Mouse (Mus musculus) lung, embryonic 16.5 days (tissue): ENCODE data around the gene Tk1. TPM values are rescaled to one million over a fixed set of nuclear protein-coding genes. Genes with fewer than 3 reads are reported as not detected.

Source experiments
- ATAC-seq: fragments of 200-750 bp; cut with Nextera tagmentation; 2 replicates; pipeline ENCODE4 v1.8.0; 2017; ENCODE audit warnings: low read depth, mild to moderate bottlenecking, moderate library complexity
- H3K27ac ChIP-seq: fragments of 300-500 bp; sonication (generic); 2 replicates; pipeline ENCODE4 v1.5.1; 2014; ENCODE audit warnings: mild to moderate bottlenecking, control low read depth, low read length
- H3K27me3 ChIP-seq: fragments of 300-500 bp; sonication (generic); 2 replicates; pipeline ENCODE4 v1.6.1; 2014; ENCODE audit warnings: low read depth, low read length, mixed read lengths; ENCODE audit not compliant: control insufficient read depth, insufficient read depth
- H3K36me3 ChIP-seq: fragments of 300-500 bp; sonication (generic); 2 replicates; pipeline ENCODE4 v1.6.1; 2014; ENCODE audit warnings: low read length; ENCODE audit not compliant: control insufficient read depth, insufficient read depth
- H3K4me1 ChIP-seq: fragments of 300-500 bp; sonication (generic); replicated peaks from 2 replicates; pipeline ENCODE4 v1.6.1; 2014; ENCODE audit warnings: low read length, mixed read lengths; ENCODE audit not compliant: control insufficient read depth, insufficient read depth
- H3K4me2 ChIP-seq: fragments of 300-500 bp; sonication (generic); 2 replicates; pipeline ENCODE4 v1.6.1; 2014; ENCODE audit warnings: low read depth, low read length, control low read depth
- H3K4me3 ChIP-seq: fragments of 300-500 bp; sonication (generic); 2 replicates; pipeline ENCODE4 v1.5.1; 2014; ENCODE audit warnings: mild to moderate bottlenecking, low read length, control low read depth
- H3K9ac ChIP-seq: fragments of 300-500 bp; sonication (generic); 2 replicates; pipeline ENCODE4 v1.6.1; 2014; ENCODE audit warnings: low read length, control low read depth
- H3K9me3 ChIP-seq: fragments of 300-500 bp; sonication (generic); 2 replicates; pipeline ENCODE4 v1.6.1; 2016; ENCODE audit warnings: low read length; ENCODE audit not compliant: control insufficient read depth
- WGBS: fragments of 180-500 bp; shearing (Covaris S2); extraction: QIAGEN DNeasy Blood & Tissue Kit; methylation state at CpG from one replicate; pipeline ENCODE4 v1.1.7; 2014; 5-methylcytosine and 5-hydroxymethylcytosine counted together
- polyA plus RNA-seq: library from polyadenylated mRNA; unstranded; fragments of >200 nt; fragmentation: Nextera tagmentation; extraction: Ambion mirVana; gene quantifications from 2 replicates; pipeline ENCODE4 v1.2.1, GENCODE M21; 2015

Tk1 gene
- polyA plus RNA-seq, 1 experiment from 2014 or later: 131 TPM

- no peaks in the 10 kb centered on the region for H3K9me3 ChIP-seq
- 91% methylated on average over 14 of the region's 14 CpGs for WGBS
- H3K4me2 ChIP-seq: no peak overlapping the region
- no peak overlapping the region for H3K4me3 ChIP-seq
- H3K36me3 ChIP-seq: no peaks in the 10 kb centered on the region
- H3K27ac ChIP-seq: no peak overlapping the region
- no peak for ATAC-seq
- H3K4me1 ChIP-seq: peaks cover 25% of the 10 kb centered on the region
- H3K9ac ChIP-seq: no peak overlapping the region
- no peaks in the 10 kb centered on the region for H3K27me3 ChIP-seq
Measured at GRCm38 (mm10) chr11:117776085-117776792, 49.7 kb downstream of the Tk1 start.

DNA sequence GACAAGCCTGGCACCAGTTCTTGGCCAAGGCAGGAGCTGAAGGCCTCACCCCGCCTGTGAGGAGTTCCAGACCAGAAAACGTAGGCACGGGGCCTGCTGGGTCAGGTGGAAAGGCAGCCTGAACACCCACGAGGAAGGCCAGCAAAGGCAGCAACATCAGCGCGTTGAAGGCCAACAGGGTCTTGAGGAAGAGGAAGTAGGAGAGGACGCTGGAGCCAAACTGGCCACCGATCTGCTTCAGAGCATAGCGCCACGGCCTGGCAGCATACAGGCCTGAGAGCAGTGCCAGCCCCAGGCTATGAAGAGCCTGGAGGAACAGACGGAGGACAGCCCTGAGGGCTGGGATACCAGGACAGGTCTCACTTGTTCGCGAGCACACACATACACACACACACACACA lies 50.4 kb downstream of the Tk1 start:
- Histone ChIP-seq H3K27ac (no peak overlapping the region), H3K4me2 (no peak overlapping the region), H3K9ac (no peak overlapping the region), H3K4me3 (no peak overlapping the region), H3K4me1 (peaks cover 18% of the 10 kb centered on the region), H3K36me3 (no peaks in the 10 kb centered on the region), H3K9me3 (no peaks in the 10 kb centered on the region), H3K27me3 (no peaks in the 10 kb centered on the region)
- 86% methylated on average over 13 of the region's 13 CpGs for WGBS
- no peak for ATAC-seq

DNA sequence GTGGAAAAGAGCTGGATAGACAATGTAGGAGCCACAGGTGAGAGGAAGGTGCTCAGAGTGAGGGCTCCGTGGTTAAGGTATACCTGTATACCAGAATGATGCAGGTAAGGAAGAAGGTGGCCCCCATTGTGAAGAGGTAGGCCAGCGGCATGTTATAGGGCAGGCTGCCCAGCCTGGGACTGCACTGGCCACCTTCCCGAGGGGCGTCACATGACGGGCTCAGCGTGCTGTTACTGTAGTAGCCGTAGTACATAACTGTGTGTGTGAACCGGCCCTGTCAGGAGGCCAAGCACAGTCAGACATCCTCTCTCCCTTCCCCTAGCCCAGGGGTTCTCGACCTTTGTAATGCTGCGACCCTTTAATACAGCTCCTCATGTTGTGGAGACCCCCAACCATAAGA lies 51.0 kb downstream of the Tk1 start:
- Histone ChIP-seq H3K9ac (no peak overlapping the region), H3K27me3 (no peaks in the 10 kb centered on the region), H3K4me3 (no peak overlapping the region), H3K4me1 (peaks cover 12% of the 10 kb centered on the region), H3K9me3 (no peaks in the 10 kb centered on the region), H3K27ac (no peak overlapping the region), H3K36me3 (no peaks in the 10 kb centered on the region), H3K4me2 (no peak overlapping the region)
- ATAC-seq: no peak
- WGBS: 86% methylated on average over 10 of the region's 10 CpGs

DNA sequence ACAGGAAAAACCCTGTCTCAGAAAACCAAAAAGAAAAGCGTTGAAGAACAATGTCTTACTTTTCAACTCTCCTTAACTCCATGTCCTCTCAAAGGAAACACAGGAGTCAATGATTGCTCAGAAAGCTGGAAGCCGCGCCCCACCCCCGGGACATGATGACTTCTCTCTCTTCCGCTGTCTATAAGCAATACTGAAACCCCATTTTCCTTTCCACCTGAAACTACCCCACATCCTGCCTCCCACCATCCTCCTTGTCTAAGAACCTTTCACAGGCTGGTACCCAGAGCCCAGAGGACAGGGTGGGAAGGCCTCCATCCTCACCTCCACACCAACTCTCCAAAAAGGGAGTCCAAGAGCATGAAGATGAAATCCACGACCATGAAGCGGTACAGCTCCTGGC lies 53.5 kb downstream of the Tk1 start:
- WGBS: 90% methylated on average over 7 of the region's 7 CpGs
- no peaks in the 10 kb centered on the region; the same call in 1 of the 2 replicates for H3K4me1 ChIP-seq
- H3K36me3 ChIP-seq: no peaks in the 10 kb centered on the region
- H3K27ac ChIP-seq: no peak overlapping the region
- H3K9me3 ChIP-seq: no peaks in the 10 kb centered on the region
- no peaks in the 10 kb centered on the region for H3K27me3 ChIP-seq
- no peak overlapping the region for H3K4me3 ChIP-seq
- no peak overlapping the region for H3K4me2 ChIP-seq
- ATAC-seq: no peak
- H3K9ac ChIP-seq: no peak overlapping the region

DNA sequence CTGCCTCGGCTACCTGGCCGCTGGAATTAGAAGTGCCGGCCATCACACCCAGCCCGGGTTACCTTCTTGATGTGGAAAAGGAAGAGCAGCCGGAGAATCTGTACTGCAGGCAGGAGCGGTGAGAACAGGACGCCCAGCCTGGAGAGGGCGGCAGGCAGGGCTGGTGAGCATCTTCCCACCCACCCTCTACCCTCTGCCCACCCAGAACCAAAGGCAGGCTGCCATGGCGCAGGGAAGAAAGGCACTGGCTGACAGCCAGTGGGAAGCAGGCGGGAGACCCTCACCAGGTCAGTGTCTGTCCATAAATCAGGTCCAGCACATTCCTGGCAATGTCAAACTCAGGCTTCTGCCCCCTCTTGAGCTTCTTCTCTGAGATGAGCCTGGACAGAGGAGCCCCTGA lies 55.5 kb downstream of the Tk1 start:
- H3K27ac ChIP-seq: no peak overlapping the region
- no peak for ATAC-seq
- no peak overlapping the region for H3K4me3 ChIP-seq
- H3K4me1 ChIP-seq: no peaks in the 10 kb centered on the region; the same call in 1 of the 2 replicates
- H3K36me3 ChIP-seq: no peaks in the 10 kb centered on the region
- 75% methylated on average over 10 of the region's 10 CpGs for WGBS
- no peaks in the 10 kb centered on the region for H3K9me3 ChIP-seq
- H3K27me3 ChIP-seq: no peaks in the 10 kb centered on the region
- no peak overlapping the region for H3K9ac ChIP-seq
- H3K4me2 ChIP-seq: no peak overlapping the region

DNA sequence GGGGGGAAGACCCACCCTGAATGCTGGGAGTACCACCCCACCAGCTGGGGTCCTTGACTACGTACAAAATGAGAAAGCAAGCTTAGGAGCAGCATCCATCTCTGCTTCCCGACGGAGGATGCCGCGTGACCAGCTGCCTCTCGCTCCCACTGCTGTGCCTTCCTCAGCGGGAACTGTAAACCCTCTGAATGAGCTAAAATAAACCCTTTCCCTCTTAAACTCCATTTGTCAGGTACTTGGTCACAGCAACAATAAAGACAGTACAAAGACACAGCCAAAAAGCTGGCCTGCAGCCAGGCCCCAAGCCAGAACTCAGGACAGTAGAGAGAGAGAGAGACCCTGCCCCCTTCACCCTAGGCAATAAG lies 56.2 kb downstream of the Tk1 start:
- H3K4me3 ChIP-seq: no peak overlapping the region
- no peaks in the 10 kb centered on the region for H3K27me3 ChIP-seq
- ATAC-seq: no peak
- no peaks in the 10 kb centered on the region; the same call in 1 of the 2 replicates for H3K4me1 ChIP-seq
- no peaks in the 10 kb centered on the region; the same call in 1 of the 2 replicates for H3K36me3 ChIP-seq
- H3K4me2 ChIP-seq: no peak overlapping the region
- H3K27ac ChIP-seq: no peak overlapping the region
- 69% methylated on average over 7 of the region's 7 CpGs for WGBS
- H3K9me3 ChIP-seq: no peaks in the 10 kb centered on the region
- H3K9ac ChIP-seq: no peak overlapping the region

DNA sequence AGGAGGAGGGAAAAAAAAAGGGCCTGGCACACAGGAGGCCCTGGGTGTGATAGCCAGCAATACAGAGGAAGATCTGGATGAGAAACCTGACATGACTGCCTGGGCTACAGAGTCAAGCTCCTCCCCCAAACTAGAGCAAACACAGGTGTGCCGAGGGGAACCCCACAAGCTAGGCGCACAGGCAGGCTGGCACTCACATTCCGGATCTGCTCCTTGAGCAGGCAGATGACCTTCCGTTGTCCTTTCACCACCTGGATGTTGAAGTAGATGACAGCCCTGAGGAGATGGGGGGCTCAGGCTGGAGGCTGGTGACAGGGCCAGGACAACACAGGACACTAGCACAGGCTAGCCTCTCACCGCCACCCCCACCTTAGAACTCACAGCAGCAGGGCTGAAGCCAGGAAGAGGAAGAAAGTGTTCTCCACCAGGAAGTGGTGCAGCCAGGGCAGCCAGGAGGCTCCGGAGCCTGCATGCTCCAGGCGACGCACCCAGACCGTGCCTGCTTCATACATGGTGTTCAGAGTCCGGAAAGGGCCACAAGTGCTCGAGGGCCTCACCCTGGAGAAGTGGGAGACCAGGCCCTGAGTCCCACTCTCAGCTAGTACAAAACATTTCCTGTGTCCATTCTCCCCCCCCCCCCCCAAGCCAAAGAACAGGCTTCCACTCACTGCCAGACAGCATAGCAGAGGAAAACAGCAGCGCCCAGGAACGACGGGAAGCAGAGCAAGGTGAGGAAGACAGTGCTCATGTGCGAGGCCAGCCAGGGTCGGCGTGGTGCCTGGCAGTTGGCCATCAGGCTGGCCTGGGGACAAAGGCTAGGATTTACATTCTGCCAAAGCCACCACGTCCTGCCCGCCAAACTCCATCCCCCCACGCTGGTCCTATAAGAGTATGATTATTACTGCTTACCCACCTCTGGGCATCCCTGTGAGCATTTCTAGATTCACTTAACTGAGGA lies 56.9 kb downstream of the Tk1 start:
- no peak overlapping the region for H3K27ac ChIP-seq
- no peak overlapping the region for H3K4me3 ChIP-seq
- WGBS: 64% methylated on average over 20 of the region's 20 CpGs
- H3K36me3 ChIP-seq: no peaks in the 10 kb centered on the region; the same call in 1 of the 2 replicates
- no peaks in the 10 kb centered on the region for H3K27me3 ChIP-seq
- H3K9ac ChIP-seq: no peak overlapping the region
- H3K4me1 ChIP-seq: no peaks in the 10 kb centered on the region; the same call in 1 of the 2 replicates
- ATAC-seq: no peak
- H3K4me2 ChIP-seq: no peak overlapping the region
- no peaks in the 10 kb centered on the region for H3K9me3 ChIP-seq

- Histone ChIP-seq H3K27ac (no peak overlapping the region), H3K27me3 (no peaks in the 10 kb centered on the region), H3K9ac (no peak overlapping the region), H3K36me3 (peaks cover 6% of the 10 kb centered on the region; the same call in 1 of the 2 replicates), H3K4me2 (no peak overlapping the region), H3K4me1 (no peaks in the 10 kb centered on the region; the same call in 1 of the 2 replicates), H3K9me3 (no peaks in the 10 kb centered on the region), H3K4me3 (no peak overlapping the region)
- WGBS: 79% methylated on average over 3 of the region's 3 CpGs
- ATAC-seq: no peak
Measured at GRCm38 (mm10) chr11:117766275-117766674, 59.6 kb downstream of the Tk1 start.
